Mouse (Mus musculus): ENCODE measurements around the gene Naif1.

- TF ChIP-seq GATA1 (IDR thresholded peaks at IDR 0.05; ENCODE audit: low read length) (no peak), TAL1 (IDR thresholded peaks at IDR 0.05; ENCODE audit: low read length) (no peak)
These were observed 36.9 kb downstream of the Naif1 start for GRCm38 (mm10) chr2:32487124-32487623.
